Mouse (Mus musculus) spleen, adult 2 months (tissue): ENCODE measurements around the gene Nkain1.

Source experiments
- CTCF ChIP-seq: fragments of 200-500 bp; IDR thresholded peaks from 2 replicates; pipeline ENCODE4 v1.5.1; 2011; ENCODE audit warnings: mild to moderate bottlenecking, inconsistent platforms; ENCODE audit not compliant: insufficient read depth, insufficient read length, insufficient replicate concordance; ENCODE audit errors: extremely low read depth
- POLR2A ChIP-seq: fragments of 200-500 bp; IDR thresholded peaks from 2 replicates; pipeline ENCODE4 v1.6.1; 2011; ENCODE audit warnings: low read depth, low read length, inconsistent platforms

- TF ChIP-seq CTCF: no peak
- no peak for TF ChIP-seq POLR2A
Observed at GRCm38 (mm10) chr4:130543121-130543520, 30.9 kb downstream of the Nkain1 start.
